Mouse (Mus musculus) lung, adult 2 months (tissue): ENCODE measurements around the gene Per1.

ENCODE experiments used
- CTCF ChIP-seq: fragments of 200-500 bp; IDR thresholded peaks from 2 replicates; pipeline ENCODE4 v1.5.1; 2011; ENCODE audit warnings: mild to moderate bottlenecking, low read length, control low read depth; ENCODE audit not compliant: insufficient read depth
- POLR2A ChIP-seq: fragments of 200-500 bp; IDR thresholded peaks from 2 replicates; pipeline ENCODE4 v1.6.1; 2011; ENCODE audit warnings: low read depth, mild to moderate bottlenecking, control low read depth, low read length, borderline replicate concordance; ENCODE audit errors: extremely low read depth

GRCm38 (mm10) chr11:69128426-69129122, 33.6 kb downstream of the Per1 start:
- TF ChIP-seq CTCF, result no peak
- no peak for TF ChIP-seq POLR2A
